Mouse (Mus musculus): ENCODE measurements around the gene Pam16.
"Not testable (repeated sequence)": the region's sequence is repeated elsewhere in the genome, so short reads cannot be mapped to it uniquely, and the experiment has no call there.

Gene Pam16

DNA sequence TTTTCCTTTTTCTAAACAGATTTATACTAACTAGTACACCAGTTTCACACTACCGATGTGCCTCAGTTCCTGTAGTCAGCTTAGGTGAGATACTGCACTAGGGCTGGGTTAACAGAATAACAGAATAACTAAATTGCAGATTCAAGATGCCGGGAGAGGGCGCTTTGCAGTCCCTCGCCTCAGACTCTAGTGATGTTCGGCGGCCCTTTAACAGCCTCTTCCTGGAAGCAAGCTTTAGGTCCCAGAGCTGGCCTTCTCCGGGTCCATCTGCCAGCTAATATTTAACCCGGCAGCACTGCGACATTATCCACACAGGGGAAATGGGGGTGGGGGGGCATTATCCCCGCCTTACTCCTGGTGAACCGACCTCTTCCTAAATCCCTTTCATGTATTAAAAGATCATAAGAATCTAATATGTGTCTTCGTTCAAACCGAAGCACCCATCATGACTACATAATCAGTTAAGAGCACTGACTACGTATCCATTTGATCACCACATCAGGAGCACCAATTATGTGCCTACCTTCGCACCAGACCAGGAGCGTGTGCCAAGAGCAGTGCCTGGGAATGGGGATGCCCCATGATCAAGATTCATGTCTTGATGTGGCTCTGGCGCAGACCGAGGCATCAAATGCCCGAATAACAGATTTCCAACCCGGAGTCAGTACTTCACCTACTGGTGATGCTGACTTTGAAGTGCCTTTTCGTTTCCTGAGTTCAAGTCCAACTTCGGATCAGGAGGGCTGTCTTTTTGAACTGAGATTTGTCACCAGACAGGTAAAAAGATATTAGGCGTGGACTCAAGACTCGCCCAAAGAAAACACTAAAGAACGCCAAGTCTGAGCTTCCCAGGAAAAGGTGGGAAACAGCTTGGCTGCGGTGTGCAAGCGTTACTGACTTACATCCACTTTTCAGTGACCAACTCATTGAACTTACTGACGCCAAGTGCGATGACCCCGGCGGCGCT is 31.6 kb downstream of the Pam16 start:
- peak; percentile 69 for DNase-seq (ENCODE audit: low read depth, low spot score)

DNA sequence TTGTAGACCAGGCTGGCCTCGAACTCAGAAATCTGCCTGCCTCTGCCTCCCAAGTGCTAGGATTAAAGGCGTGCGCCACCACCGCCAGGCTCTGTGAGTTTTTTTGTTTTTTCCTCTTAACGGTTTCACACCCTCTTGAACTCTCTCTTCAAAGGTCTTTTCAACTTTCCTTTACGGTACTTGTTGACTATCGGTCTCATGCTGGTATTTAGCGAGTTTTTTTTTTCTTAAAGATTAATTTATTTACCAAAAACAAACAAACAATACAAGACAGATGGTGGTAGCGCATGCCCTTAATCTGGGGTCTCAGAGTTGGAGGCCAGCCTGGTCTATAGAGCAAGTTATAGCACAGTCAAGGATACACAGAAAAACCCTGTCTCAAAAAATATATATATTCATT is 34.6 kb downstream of the Pam16 start:
- no peak for DNase-seq (ENCODE audit: low read depth, low spot score)

DNA sequence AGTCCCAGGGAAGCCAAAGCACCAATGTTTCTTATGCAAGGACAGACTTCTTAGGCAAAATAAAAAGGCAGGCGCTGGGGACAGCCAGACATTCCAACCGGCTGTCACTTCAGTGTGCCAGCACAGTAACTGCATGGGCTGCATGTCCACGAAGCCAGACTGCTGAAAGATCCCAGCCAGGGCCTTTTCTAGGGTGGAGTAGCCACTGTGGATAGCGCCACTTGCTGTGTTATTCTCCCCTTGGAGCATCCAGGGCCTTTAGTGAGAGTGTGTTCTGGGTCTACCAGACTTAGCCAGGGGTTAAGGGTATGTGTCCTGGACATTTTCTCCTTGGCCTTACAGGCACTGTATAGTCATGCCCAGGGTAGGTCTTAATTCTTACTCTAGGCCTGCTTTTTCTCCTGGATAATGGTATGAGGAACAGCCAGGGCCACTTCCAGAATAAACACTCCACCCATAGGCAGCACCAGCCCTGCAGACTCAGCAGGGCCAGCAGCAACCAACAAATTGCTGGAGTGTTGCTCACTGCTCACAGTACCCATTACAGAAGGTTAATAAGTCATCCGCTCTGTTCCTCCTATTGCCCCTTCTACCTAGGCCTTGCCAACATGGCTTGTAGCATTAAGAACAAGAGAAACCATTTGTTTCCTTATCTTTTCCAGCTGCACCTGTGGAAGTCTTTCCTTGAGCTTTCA is 37.1 kb downstream of the Pam16 start:
- no peak for DNase-seq (ENCODE audit: low read depth, low spot score)

DNA sequence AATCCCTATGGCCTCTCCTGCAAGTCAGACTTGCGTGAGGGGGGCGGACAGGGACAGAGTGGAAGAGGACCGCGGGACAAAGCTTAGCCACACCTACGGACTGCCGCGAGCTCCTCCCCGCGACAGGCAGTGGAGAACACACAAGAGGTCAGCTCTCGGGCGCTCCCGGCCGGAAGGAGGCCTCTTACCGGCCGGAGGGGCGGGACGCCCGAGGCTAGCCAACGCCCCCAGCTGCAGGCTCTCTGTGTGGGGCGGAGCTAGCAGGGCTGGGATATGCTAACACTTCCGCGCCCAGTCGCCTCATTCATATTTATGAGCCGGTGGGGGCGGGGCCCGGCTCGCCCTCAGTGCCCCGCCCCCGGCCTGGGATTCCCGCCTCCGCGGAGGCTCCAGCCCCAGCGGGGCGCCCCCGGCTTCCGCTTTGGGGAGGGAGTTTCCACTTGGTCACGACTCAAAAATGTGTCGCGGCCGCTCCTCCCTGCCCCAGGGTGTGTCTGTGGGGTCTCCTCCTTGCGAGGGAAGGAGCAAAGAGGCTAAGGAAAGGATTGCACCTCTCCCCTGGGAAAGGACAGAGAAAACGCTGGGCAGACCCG is 38.2 kb downstream of the Pam16 start:
- peak; percentile 98 for DNase-seq (ENCODE audit: low read depth, low spot score)

DNA sequence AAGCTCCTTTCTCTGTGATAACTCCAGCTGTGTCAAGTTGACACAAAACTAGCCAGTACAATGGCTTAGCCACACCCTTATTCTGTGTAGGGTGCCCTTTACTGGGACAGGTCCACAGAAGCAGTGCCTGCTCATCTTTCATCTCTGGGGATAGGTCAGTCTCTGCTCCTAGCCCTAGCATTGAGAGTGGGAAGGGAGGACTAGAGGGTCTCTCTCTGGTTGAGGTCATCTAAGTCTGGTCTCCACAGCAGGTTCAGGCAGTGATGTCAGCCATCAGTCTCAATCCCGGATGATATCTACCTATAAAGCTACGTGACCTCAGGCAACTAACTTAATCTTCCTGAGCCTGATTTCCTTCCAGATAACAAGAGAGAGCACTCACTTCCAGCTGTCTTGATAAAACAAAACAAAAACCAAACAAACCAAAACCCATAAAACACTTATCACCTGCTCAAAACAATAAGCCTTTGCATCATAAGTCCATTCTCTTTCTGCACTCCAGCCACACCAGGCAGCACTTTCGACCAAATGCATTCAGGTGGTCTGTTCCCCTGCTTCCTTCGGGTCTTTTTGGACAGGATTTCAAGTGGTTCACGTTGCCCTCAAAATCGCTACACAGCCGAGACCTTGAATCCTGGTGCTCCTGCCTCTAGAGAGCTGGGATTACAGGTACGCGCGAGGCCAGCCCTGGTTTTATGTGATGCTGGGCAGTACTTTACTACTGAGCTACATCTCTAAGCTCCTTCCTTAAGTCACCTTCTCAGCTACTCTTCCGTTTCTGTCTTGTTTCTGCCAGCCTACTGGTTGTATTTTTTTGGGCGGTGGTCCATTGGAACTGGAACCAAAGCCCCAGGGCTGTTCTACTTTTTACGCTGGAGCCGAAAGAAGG is 38.9 kb downstream of the Pam16 start:
- no peak for DNase-seq (ENCODE audit: low read depth, low spot score)

DNA sequence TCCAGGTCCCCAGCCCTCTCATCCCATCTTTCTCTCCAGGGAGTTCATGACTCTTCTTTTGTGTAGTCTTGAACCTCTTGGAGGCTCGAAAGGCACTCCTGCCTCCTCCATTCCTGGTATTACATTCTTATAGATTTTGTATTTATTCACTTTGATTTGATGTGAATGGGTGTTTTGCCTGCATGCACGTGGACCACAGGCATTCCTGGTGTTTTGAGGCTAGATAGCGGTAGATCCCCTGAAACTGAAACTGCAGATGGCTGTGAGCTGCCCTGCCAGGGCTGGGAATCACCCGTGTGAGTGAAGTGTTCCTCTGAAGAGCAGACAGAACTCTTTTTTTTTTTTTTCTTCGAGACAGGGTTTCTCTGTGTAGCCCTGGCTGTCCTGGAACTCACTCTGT is 40.4 kb downstream of the Pam16 start:
- DNase-seq (ENCODE audit: low read depth, low spot score): no peak

DNA sequence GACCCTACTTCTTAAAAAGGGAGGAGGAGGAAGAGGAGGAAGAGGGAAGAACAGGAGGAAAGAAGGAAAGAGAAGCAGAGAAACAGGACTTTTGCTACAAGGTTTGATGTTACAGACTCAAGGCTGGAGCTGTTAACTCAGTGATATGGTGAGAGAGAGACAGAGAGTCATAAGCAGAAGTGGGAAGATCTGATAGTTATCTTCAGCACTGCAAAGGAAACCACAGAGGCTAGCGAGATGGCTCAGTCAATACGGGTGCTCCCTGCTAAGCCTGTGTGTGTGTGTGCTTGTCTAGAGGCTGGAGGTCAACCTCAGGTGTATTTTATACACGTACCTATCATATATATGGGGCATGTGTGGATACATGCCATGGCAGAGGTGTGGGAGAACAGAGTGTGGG is 41.0 kb downstream of the Pam16 start:
- no peak for DNase-seq (ENCODE audit: low read depth, low spot score)

DNA sequence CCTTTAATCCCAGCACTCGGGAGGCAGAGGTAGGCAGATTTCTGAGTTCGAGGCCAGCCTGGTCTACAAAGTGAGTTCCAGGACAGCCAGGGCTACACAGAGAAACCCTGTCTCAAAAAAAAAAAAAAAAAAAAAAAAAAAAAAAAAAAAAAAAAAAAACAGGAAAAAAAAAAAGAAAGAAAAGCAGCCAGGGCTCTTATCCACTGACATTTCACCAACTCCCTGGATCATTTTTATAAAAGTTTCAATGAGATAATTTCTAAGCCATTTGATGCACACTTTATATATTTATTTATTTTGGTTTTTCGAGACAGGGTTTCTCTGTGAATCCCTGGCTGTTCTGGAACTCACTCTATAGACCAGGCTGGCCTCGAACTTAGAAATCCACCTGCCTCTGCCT is 43.6 kb downstream of the Pam16 start:
- DNase-seq (ENCODE audit: low read depth, low spot score): not testable (repeated sequence)

DNA sequence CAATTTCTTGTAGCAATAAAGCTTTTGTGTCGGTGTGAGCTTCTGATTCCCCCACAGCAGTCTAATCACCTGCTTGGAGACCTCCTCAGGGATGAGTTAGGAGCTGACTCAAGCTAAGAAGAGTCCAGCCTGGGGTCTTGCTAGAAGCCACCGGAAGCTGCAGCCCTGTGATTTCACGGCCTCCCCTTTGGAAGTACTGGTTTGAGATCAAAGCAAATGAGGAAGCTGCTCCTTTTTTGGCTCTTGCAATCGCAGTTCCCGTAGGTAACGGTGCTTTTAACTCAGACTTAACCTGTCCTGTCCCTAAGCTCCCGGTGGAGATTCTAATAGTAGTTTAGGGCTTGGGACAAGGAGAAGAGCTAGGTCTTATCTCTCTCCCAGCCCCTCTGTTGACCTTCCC is 46.2 kb downstream of the Pam16 start:
- no peak for DNase-seq (ENCODE audit: low read depth, low spot score)

DNA sequence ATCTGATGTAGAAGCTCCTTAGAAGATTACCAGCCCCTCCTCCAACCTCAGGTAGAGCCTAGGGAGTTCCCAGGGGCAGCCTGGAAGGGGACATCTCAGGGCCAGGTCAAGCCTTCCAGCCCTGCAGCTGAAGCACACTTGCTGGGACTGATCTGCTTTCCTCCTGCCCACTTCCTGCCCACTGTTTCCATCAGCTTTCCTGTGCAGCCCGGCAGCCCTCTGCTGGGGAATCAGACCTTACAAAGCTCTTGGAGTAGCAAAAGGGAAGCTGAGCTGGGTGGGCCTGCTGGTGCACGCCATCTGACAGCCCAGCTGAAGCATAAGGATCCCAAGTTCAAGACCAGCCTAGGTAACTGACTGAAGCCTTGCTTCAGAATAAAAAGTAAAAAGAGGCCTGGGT is 47.9 kb downstream of the Pam16 start:
- DNase-seq (ENCODE audit: low read depth, low spot score): no peak

DNA sequence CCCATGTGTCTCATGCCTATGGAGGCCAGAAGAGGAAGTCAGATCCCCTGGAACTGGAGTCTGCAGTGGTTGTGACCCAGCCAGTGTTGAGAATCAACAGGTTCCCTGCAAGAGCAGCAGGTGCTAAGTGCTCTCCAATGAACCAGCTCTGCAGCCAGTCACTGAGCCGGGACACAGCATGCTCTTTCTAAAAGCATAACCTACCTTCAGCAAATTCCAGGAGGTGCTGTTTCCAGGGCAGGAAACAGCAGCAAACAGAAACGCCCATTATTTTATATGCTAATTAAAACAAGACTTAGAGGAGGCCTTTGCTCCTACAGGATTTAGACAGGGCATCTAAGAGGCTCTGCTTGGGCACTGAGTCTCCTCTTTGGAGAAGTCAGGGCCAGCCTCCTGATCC is 48.8 kb downstream of the Pam16 start:
- peak; percentile 62 for DNase-seq (ENCODE audit: low read depth, low spot score)

DNA sequence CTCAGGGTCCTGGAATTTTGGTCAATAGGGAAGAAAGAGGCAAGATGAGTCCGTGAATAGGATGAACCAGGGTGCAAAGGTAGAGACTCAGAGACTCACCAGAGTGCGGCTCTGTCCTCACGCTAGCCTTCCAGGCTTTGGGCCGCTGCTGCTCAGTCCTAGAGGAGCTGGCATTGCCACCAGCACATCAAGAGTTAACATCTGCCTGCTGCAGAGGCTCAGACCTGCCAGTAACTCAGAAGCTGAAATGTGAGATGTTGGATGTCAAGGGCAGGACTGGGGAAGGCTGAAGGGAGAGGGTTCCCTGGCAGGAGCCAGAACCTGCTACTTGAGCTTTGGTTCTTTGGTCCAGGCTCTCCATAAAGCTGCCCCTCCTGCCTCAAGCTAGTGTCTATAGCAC is 54.1 kb downstream of the Pam16 start:
- DNase-seq (ENCODE audit: low read depth, low spot score): no peak

DNA sequence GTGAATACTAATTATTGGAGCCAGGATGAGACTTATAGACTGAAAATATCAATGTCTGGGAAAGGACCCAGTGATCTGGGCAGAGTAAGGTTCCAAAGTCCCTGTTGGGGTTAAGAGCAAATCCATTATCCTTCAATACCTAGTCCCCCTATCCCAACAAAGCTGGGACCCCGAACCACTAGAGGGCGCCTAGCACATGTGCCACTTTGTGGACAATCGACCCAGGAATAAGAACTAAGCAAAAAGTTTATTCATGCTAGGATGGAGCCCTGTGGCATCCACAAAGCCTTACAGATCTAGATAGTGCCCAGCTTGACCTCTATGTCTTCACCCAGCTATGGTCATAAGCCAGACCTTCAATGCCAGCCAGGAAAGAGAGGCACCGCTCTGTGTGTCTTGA is 56.9 kb downstream of the Pam16 start:
- peak; percentile 87 for DNase-seq (ENCODE audit: low read depth, low spot score)

Measured in ES-CJ7 (cell line).